Mouse (Mus musculus) erythroblast, embryonic 14.5 days (primary cell): ENCODE results near the gene Ecd.

Source experiments
- GATA1 ChIP-seq: IDR thresholded peaks from 2 replicates; pipeline ENCODE4 v1.6.1; 2012; ENCODE audit warnings: low read length, inconsistent platforms, mixed read lengths
- TAL1 ChIP-seq: IDR thresholded peaks from 3 replicates; pipeline ENCODE4 v1.6.1; 2012; ENCODE audit warnings: low read length, inconsistent platforms, mixed read lengths

DNA sequence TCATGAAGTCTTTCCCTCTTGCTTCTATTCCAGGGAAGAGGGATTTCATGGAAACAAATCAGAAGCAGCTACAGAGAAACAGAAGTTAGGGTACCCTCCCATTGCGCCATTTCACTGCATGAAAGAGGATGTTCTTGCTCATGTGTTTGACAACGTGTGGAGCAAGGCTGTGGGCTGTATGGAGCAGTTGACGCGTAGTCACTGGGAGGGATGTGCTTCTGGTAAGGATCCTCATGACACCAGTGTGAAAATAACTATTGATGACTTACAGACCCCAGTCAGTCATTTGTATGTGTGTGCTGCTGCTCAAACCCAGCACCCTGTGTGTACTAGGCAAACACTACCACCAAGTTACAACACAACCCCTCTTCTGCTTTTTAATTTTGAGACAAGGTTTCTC, 15.3 kb upstream of the Ecd start:
- no peak for TF ChIP-seq GATA1
- no peak for TF ChIP-seq TAL1
